ENCODE assay signal across 19 mouse cellular contexts in the genomic region with DNA sequence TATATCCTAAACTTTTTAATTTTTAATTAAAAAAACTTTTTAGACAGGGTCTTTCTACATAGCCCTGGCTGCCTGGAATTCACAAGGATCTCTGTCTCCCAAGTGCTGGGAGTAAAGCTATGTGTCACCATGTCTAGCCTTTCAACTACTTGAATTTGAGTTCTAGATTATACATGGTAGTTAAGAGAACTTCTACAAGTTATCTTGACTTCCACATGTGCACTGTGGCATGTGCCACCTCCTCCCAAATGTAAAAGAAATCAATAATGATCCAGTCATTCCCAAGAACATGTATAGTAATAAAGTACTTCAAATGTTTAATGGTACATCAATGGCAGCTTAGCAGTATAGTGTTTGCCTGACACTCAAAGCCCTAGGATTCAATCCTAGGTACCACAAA.
"Had no signal": no experiment of that assay in that cellular context is flagged by ENCODE, and none has a peak within 500 bp of the region (broad histone marks: within the 10 kb centered on the region; RNA-seq: fewer than 3 reads in every experiment).

No protein-coding gene starts in this region.

- H3K36me3 ChIP-seq: lung, embryonic 15.5 days had no signal

- H3K4me2 ChIP-seq: kidney, embryonic 15.5 days; lung, embryonic 15.5 days; midbrain, embryonic 13.5 days; neural tube, embryonic 13.5 days had no signal

- H3K4me1 ChIP-seq: lung, embryonic 15.5 days; midbrain, embryonic 10.5 days; midbrain, embryonic 13.5 days had no signal

- H3K9me3 ChIP-seq: kidney, embryonic 15.5 days; lung, embryonic 15.5 days; megakaryocyte, embryonic 14.5 days; midbrain, embryonic 10.5 days; midbrain, embryonic 13.5 days; neural tube, embryonic 13.5 days had no signal

- H3K27ac ChIP-seq: kidney, embryonic 15.5 days; lung, embryonic 15.5 days; midbrain, embryonic 10.5 days; midbrain, embryonic 13.5 days; neural tube, embryonic 13.5 days; stomach, postnatal 0 days had no signal

- DNase-seq: kidney, adult 11 months; kidney, adult 8-10 months; kidney, postnatal 14 days; kidney, postnatal 4 days; lung, adult 18-20 months; lung, postnatal 10 days; lung, postnatal 36 days; thymus, adult 2 months; thymus, postnatal 14 days; thymus, postnatal 4 days had no signal

- ATAC-seq: midbrain, embryonic 13.5 days; midbrain, embryonic 16.5 days had no signal

- H3K4me3 ChIP-seq: kidney, embryonic 15.5 days; lung, embryonic 15.5 days; megakaryocyte, embryonic 14.5 days; midbrain, embryonic 10.5 days; midbrain, embryonic 13.5 days; myocyte; neural tube, embryonic 13.5 days had no signal

- H3K9ac ChIP-seq: kidney, embryonic 15.5 days; lung, embryonic 15.5 days; midbrain, embryonic 13.5 days; neural tube, embryonic 13.5 days had no signal

- H3K27me3 ChIP-seq: kidney, embryonic 15.5 days; lung, embryonic 15.5 days; megakaryocyte, embryonic 14.5 days; midbrain, embryonic 13.5 days; neural tube, embryonic 13.5 days had no signal
